Mouse (Mus musculus) liver, postnatal 0 days (tissue): Measurements from ENCODE around the gene Col4a1.

Source experiments
- CTCF ChIP-seq: sonication (generic); IDR thresholded peaks from 2 replicates; pipeline ENCODE4 v1.5.1; 2016; ENCODE audit warnings: antibody characterized with exemption, low read depth
- EP300 ChIP-seq: IDR thresholded peaks from 2 replicates; pipeline ENCODE4 v1.6.1; 2016; ENCODE audit warnings: antibody characterized with exemption, low read depth, mild to moderate bottlenecking

- TF ChIP-seq CTCF (no peak), EP300 (no peak)
Measured at GRCm38 (mm10) chr8:11268753-11269152, 43.9 kb downstream of the Col4a1 start.
